Mouse (Mus musculus) brown adipose tissue, adult 24 weeks (tissue): ENCODE results near the gene Frmd4b. TPM values are rescaled to one million over a fixed set of nuclear protein-coding genes. Genes with fewer than 3 reads are reported as not detected.

Experiments used
- H3K27ac ChIP-seq: fragments of 200-500 bp; replicated peaks from 2 replicates; pipeline ENCODE4 v1.5.1; 2012; ENCODE audit warnings: low read depth, mild to moderate bottlenecking, low read length
- H3K4me1 ChIP-seq: fragments of 200-500 bp; 2 replicates; pipeline ENCODE4 v1.6.1; 2012; ENCODE audit warnings: low read length, mixed read lengths; ENCODE audit not compliant: control insufficient read depth, insufficient read depth, insufficient read length
- H3K4me3 ChIP-seq: fragments of 200-500 bp; 2 replicates; pipeline ENCODE4 v1.5.1; 2012; ENCODE audit warnings: low read depth, mild to moderate bottlenecking, low read length, moderate library complexity; ENCODE audit not compliant: insufficient read depth
- polyA plus RNA-seq: library from polyadenylated mRNA; stranded (reverse); fragments of >200 nt; gene quantifications from 2 replicates; pipeline ENCODE4 v1.2.4, GENCODE M21; 2012; ENCODE audit not compliant: missing spikeins, insufficient read depth, insufficient read length

Gene Frmd4b
- polyA plus RNA-seq, 1 experiment = 3.2 TPM

GRCm38 (mm10) chr6:97590230-97590629 is 27.1 kb downstream of the Frmd4b start:
- Histone ChIP-seq H3K4me1 (no peaks in the 10 kb centered on the region), H3K27ac (no peak overlapping the region), H3K4me3 (no peak overlapping the region)

DNA sequence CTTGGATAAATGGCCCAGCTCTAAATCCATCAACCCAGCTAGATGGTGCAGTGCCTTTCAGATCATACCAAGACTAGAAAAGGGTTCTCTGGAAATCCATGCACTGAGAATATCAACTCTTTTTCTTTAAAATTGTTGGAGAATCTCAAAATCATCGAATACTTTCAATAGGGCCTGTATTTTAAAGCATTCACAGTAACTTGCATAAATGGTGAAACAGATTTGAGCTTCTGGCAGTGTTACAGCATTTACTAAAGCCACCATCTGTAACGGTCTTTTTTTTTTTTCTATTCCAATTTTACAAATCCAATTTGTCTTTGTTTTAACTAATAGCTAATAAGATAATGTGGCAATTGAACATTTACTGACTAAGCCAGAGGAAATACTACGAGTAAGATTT is 27.8 kb downstream of the Frmd4b start:
- no peak overlapping the region for H3K27ac ChIP-seq
- H3K4me3 ChIP-seq = no peak overlapping the region
- H3K4me1 ChIP-seq = no peaks in the 10 kb centered on the region

- no peak overlapping the region for H3K27ac ChIP-seq
- no peak overlapping the region for H3K4me3 ChIP-seq
- H3K4me1 ChIP-seq = no peaks in the 10 kb centered on the region
These were observed 28.3 kb downstream of the Frmd4b start for GRCm38 (mm10) chr6:97589031-97589430.

- Histone ChIP-seq H3K27ac (no peak overlapping the region), H3K4me3 (no peak overlapping the region), H3K4me1 (no peaks in the 10 kb centered on the region)
These were observed 30.7 kb downstream of the Frmd4b start for GRCm38 (mm10) chr6:97586606-97587005.

DNA sequence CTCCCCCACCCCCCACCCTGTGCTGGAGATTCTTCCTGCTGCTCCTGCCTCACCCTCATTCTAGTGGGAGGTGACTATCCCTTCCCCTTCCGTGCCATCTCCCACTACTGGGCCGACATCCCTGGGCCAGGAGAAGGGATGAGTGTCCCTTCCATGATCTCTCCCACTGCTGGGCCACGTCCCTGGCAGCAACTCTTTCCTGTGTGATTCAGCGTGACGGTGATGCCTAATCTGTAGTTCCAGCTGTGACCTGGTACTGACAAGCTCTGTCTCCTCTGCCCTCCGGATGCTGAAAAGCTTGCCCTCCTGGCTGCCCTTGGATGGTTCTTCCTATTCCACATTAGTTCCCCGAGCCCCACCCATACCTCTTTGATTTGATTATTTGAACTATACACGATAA is 31.3 kb downstream of the Frmd4b start:
- H3K4me3 ChIP-seq = no peak overlapping the region
- H3K27ac ChIP-seq = no peak overlapping the region
- H3K4me1 ChIP-seq = no peaks in the 10 kb centered on the region

GRCm38 (mm10) chr6:97582748-97583147 is 34.6 kb downstream of the Frmd4b start:
- Histone ChIP-seq H3K4me3 (no peak overlapping the region), H3K4me1 (no peaks in the 10 kb centered on the region), H3K27ac (no peak overlapping the region)

- Histone ChIP-seq H3K4me1 (no peaks in the 10 kb centered on the region), H3K27ac (no peak overlapping the region), H3K4me3 (no peak overlapping the region)
These were observed 35.4 kb downstream of the Frmd4b start for GRCm38 (mm10) chr6:97581941-97582340.

- no peaks in the 10 kb centered on the region for H3K4me1 ChIP-seq
- no peak overlapping the region for H3K27ac ChIP-seq
These were observed 36.8 kb downstream of the Frmd4b start for GRCm38 (mm10) chr6:97580479-97581030.

DNA sequence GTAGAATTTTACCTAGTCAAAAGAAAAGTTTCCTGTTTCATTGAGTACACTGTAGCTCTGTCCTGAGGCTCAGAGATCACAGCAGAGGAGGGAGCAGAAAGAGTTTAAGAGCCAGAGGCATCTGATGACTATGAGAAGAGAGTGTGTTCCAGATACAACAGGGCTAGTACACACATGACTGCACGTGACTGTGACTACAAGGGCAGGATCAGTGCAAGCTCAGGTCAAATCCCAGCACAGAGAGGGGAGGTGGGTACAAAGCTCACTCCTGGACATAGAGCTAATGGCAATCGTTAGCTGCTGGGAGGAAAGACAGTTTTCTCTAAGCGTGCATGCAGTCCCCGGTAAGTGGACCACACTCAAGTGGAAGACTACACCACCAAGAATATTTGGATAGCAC is 37.6 kb downstream of the Frmd4b start:
- H3K4me1 ChIP-seq = no peaks in the 10 kb centered on the region

More at GRCm38 (mm10) chr6:97580479-97581030, 36.8 kb downstream of the Frmd4b start:
- H3K4me3 ChIP-seq = no peak overlapping the region

DNA sequence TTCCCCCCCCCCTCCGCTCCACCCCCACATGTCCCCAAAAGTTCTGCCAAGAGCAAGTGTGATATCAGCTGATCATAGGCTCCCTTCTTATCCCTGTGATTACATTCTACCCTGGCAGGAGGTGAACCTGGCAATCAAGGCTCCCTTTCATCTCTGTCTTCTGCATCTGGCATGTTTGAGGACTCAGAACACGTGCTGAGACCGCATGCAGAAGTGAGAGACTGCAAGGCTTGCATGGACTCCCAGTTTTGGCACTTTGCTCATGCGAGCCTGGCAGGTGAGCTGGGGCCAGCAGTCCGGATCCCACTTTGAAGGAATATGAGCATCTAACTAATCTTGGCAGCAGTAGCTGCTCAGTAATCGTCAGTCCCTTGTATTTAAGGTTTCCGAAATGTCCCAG is 39.1 kb downstream of the Frmd4b start:
- H3K4me3 ChIP-seq = no peak overlapping the region
- H3K4me1 ChIP-seq = no peaks in the 10 kb centered on the region
- H3K27ac ChIP-seq = no peak overlapping the region

More for the DNA sequence above, 37.6 kb downstream of the Frmd4b start:
- H3K4me3 ChIP-seq = no peak overlapping the region
- no peak overlapping the region for H3K27ac ChIP-seq

- Histone ChIP-seq H3K4me3 (no peak overlapping the region), H3K27ac (no peak overlapping the region), H3K4me1 (no peaks in the 10 kb centered on the region)
These were observed 40.0 kb downstream of the Frmd4b start for GRCm38 (mm10) chr6:97577349-97577748.

DNA sequence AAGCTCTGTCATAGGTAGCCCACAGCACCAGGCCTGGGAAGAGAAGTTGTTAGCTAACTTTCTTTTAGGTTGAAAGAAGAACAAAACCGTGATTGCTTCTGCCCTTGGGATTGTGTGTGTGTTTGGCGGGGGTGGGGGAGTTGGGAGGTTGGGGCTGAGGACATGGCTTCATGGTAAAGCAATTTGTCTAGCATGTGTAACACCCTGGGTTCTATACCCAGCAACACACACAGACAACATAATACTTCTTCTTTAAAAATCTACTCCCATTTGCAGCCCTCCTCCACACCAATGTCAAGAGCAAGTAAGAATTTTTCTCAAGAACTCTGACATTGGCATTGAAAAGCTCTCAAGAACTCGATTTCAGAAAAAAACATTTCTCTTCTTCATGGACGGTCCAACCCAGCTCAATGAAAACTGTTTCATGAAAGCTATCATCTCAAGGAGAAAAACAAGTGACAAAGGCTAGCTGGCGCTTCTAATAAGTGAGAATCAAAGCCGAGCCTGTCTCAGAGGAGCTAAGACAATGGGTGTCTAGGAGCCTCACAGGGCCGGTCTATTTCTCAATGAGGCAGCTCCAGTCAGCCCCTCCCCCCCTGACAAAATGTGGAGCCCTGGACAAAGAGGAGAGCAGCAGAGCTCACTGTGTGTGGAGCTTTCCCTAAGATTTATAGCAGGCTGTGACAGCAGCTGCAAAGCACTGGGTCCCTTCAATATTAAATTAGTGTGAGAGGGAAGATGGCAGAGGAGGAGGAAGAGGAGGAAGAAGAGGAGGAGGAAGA is 40.6 kb downstream of the Frmd4b start:
- no peak overlapping the region for H3K27ac ChIP-seq
- H3K4me3 ChIP-seq = no peak overlapping the region
- H3K4me1 ChIP-seq = no peaks in the 10 kb centered on the region

- H3K4me1 ChIP-seq = no peaks in the 10 kb centered on the region
- H3K27ac ChIP-seq = no peak overlapping the region
- no peak overlapping the region for H3K4me3 ChIP-seq
These were observed 41.2 kb downstream of the Frmd4b start for GRCm38 (mm10) chr6:97576096-97576495.

- Histone ChIP-seq H3K4me1 (no peaks in the 10 kb centered on the region), H3K27ac (no peak overlapping the region), H3K4me3 (no peak overlapping the region)
These were observed 42.4 kb downstream of the Frmd4b start for GRCm38 (mm10) chr6:97574973-97575372.

DNA sequence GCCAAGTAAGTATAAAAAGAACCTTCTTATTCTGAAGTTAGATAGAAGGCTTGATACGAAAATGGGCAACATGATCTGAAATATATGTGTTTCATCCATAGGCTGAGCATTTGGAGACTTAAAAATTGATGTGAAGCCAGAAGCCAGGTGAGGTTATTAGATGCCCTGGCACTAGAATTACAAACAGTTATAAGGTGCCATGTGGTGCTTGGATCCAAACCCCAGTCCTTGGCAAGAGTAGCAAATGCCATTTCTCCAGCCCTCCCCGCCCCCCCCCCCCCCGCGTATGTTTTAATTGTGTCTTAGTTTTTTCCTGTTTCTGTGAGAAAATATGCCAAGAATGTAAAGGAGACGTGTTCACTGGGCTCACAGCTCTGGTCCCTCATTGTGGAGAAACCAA is 45.1 kb downstream of the Frmd4b start:
- Histone ChIP-seq H3K4me3 (no peak overlapping the region), H3K27ac (no peak overlapping the region), H3K4me1 (no peaks in the 10 kb centered on the region)

DNA sequence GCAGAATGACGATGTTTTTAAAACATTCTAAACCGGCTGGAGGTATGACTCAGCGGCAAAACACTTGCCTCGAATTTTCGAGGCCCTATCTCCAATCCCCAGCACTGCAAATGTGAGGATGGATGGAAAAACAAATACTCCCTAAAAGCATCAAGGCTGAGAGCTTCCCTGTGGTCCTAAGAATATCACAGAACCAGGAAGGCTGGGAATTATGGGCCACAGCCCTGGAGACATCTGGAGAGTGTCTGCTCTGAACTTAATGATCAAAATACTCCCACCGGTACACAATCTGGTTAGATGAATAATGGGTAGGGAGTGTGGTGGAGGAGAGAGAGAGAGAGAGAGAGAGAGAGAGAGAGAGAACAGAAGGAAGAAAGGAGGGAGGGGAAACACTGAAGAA is 48.8 kb downstream of the Frmd4b start:
- H3K27ac ChIP-seq = no peak overlapping the region
- no peaks in the 10 kb centered on the region for H3K4me1 ChIP-seq
- no peak overlapping the region for H3K4me3 ChIP-seq
